Mouse (Mus musculus): Measurements from ENCODE around the gene Olfr1180.
"Not testable (repeated sequence)": the region's sequence is repeated elsewhere in the genome, so short reads cannot be mapped to it uniquely, and the experiment has no call there.

Gene Olfr1180

DNA sequence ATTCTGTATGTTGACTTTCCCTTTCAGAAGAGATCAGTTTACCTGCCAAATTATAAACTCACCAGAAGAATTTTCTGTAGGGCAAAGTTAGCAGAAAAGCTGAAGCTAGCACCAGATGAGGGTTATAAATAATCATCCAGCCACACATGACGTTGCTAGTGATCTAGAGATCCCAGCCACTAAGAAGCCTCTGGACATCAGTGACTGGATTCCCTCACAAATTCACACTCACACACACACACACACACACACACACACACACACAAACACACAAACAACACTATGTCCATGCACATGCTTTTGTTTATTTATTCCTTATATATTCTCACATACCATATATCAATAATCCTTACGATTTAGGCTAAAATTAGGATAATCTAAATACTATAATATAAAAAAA is at the start of gene Olfr1180:
Gene Olfr1180, minus strand, starts transcription at position 101 of the 400 bp plus-strand sequence.
- ATAC-seq (ENCODE audit: insufficient number of reproducible peaks, low FRiP score, low TSS enrichment), result no peak

DNA sequence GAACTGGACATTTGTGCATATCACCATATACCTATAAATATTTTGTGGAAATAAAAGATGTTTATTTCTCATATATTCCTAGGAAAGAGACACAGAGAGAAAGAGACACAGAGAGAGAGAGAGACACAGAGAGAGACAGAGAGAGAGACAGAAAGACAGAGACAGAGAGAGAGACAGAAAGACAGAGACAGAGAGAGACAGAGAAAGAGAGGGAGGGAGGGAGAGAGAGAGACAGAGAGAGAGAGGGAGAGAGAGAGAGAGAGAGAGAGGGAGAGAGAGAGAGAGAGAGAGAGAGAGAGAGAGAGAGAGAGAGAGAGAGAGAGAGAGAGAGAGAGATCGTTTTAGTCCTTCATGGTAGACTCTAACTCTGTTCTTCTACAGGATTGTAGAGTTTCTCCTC is 35.6 kb upstream of the Olfr1180 start, which contains the start of gene Olfr1183:
Gene Olfr1183, plus strand, starts transcription at position 301 of the 400 bp plus-strand sequence.
- ATAC-seq (ENCODE audit: insufficient number of reproducible peaks, low FRiP score, low TSS enrichment), result not testable (repeated sequence)

DNA sequence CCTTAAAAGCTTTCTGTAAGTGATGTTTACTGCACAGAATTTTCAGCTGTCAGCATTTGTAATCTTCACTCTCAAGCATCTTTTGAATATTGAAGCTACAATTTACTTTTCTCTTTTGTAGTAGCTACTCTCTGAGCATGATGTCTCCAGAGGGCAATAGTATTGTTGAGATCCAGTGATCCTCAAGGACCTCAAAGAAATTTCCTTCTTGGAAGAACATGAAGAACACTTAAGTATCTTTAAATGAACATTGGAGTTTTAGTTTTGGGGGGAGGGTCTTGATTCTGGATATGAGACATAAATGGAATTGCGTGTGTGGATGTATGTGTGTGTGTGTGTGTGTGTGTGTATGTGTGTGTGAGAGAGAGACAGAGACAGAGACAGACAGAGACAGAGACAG is 30.1 kb upstream of the Olfr1180 start, which contains the start of gene Gm13757:
Gene Gm13757, minus strand, starts transcription at position 101 of the 400 bp plus-strand sequence.
- no peak for ATAC-seq (ENCODE audit: insufficient number of reproducible peaks, low FRiP score, low TSS enrichment)

DNA sequence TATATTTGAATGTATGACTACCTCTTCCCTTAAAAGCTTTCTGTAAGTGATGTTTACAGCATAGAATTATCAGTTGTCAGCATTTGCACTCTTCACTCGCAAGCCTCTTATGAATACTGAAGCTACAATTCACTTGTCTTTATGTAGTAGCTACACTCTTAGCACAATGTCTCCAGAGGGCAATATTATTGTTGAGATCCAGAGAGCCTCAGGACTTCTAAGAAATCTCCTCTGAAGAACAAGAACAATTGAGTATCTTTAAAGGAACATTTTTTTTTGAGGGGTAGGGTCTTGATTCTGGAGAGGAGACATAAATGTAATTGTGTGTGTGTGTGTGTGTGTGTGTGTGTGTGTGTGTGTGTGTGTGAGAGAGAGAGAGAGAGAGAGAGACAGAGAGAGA is 7.1 kb upstream of the Olfr1180 start, which contains the start of gene Olfr1181:
Gene Olfr1181, minus strand, starts transcription at position 101 of the 400 bp plus-strand sequence.
- ATAC-seq (ENCODE audit: insufficient number of reproducible peaks, low FRiP score, low TSS enrichment), result no peak

DNA sequence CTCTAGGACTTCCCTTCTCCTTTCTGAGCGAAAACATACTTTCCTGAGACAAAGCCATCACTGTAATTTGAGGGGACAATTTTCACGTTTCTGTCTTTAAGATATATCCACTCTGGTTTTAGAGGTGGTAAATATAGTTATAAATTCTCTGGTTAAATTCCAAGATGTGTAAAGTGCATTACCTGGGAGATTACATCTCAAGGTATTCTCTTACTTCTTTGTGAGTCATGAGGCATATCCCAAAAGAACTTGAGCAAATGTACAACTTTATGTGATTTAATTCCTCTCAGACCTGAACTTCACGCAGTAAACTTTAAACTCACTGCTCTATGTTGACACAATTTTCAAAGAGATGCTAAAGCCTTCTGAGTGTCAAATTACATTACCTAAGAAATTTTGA is 12.6 kb downstream of the Olfr1180 start, which contains the start of gene Olfr1179:
Gene Olfr1179, minus strand, starts transcription at position 101 of the 400 bp plus-strand sequence.
- no peak for ATAC-seq (ENCODE audit: insufficient number of reproducible peaks, low FRiP score, low TSS enrichment)

DNA sequence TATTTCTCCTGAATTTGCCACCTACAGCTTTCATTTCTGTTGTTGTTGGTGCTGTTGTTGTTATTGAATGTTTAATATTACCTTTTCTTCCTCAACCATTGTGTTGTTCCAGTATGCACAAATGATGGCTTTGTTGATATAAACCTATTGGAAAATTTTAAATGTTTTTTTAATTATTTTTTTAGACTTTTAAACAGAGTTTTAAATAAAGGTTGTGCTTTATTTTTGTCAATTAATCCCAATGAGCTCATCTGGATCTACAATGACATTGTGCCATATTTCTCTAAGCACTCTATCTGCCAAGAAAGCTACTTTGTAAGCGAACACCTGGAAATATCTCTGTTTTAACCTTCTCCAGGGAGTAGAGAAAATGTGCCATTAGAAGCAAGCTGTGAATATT is 32.2 kb downstream of the Olfr1180 start, which contains the start of gene Olfr1178:
Gene Olfr1178, plus strand, starts transcription at position 301 of the 400 bp plus-strand sequence.
- no peak for ATAC-seq (ENCODE audit: insufficient number of reproducible peaks, low FRiP score, low TSS enrichment)
